Mouse (Mus musculus): ENCODE results near the gene Arhgef25. TPM values are rescaled to one million over a fixed set of nuclear protein-coding genes. Genes with fewer than 3 reads are reported as not detected.
"Not testable (repeated sequence)": the region's sequence is repeated elsewhere in the genome, so short reads cannot be mapped to it uniquely, and the experiment has no call there.

The Arhgef25 gene
- polyA plus RNA-seq, 1 experiment from 2014 or later = 14.3 TPM

DNA sequence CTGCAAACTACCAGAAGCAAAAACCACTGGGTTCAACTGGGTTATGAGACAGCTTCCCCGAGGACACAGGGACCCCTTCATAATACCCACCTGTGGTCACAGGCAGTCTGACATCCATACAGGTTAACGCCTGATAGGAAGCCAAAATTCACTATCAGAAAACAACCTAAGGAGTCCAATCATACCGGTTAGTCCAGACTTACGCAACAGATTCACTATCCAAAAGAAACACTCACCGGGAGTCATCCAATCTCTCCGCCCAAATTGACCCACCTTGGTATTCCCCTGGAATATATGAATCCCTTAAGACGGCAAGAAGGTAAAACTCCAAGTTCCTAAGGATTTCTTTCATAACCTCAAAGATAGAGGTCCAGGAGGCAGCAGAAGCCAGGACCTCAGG lies 45.3 kb downstream of the Arhgef25 start:
- Histone ChIP-seq H3K9ac (no peak overlapping the region), H3K36me3 (no peaks in the 10 kb centered on the region), H3K27me3 (replicated peaks) (0 out of 2 replicates have a peak, but pooled peaks cover 7% of the 10 kb centered on the region), H3K4me1 (no peaks in the 10 kb centered on the region; the same call in 1 of the 2 replicates), H3K27ac (no peak overlapping the region), H3K9me3 (replicated peaks) (0 out of 2 replicates have a peak, but pooled peaks cover 5% of the 10 kb centered on the region), H3K4me3 (no peak overlapping the region), H3K4me2 (no peak overlapping the region)
- WGBS (ENCODE audit: insufficient replicate concordance) = 67% methylated on average over 7 of the region's 7 CpGs
- no peak for ATAC-seq

DNA sequence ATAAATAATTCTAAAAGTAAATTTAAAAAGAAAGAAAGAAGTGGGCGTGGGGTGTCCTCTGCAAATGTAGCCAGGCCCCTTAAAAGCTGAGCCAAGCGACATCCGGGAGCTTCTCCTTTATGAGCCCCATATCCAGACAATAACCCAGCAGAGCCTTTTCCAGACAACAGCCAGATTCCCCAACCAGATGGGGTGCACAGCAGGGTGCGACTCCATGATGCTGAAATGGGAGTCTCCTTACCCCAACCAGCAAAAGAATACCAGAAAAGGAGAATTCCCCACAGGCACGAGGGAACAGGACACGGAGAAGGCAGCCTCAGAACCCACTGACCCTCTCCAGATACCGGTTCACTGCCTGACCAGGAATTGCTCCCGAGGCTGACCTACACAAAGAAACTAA lies 46.7 kb downstream of the Arhgef25 start:
- Histone ChIP-seq H3K9me3 (replicated peaks) (0 out of 2 replicates have a peak, but pooled peaks cover 8% of the 10 kb centered on the region), H3K27me3 (replicated peaks) (0 out of 2 replicates have a peak, but pooled peaks cover 7% of the 10 kb centered on the region), H3K4me1 (peaks cover 11% of the 10 kb centered on the region; the same call in 1 of the 2 replicates), H3K36me3 (no peaks in the 10 kb centered on the region), H3K27ac (no peak overlapping the region), H3K4me2 (no peak overlapping the region), H3K4me3 (no peak overlapping the region), H3K9ac (no peak overlapping the region)
- no peak for ATAC-seq
- WGBS (ENCODE audit: insufficient replicate concordance) = 75% methylated on average over 8 of the region's 8 CpGs

DNA sequence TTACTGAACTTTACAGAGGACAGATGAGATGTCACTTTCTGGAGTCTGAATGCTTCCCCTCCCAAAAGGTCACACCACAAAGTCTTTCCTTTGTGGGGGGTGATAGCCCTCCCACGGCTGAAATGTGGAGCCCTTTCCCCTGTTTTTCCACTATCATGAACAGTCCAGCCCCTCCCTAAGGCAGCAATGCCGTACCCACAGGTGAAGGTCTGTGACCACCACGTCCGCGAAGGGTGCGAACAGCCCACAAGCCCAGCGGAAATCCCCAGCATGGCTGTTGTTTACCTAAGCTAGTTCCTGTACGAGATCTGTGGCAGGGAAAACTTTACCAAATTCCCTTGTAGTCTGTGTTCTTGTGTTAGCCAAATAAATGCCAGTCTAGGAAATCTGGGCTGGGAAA lies 48.4 kb downstream of the Arhgef25 start:
- Histone ChIP-seq H3K4me2 (no peak overlapping the region), H3K27me3 (replicated peaks) (0 out of 2 replicates have a peak, but pooled peaks cover 7% of the 10 kb centered on the region), H3K27ac (no peak overlapping the region), H3K9ac (no peak overlapping the region), H3K9me3 (replicated peaks) (0 out of 2 replicates have a peak, but pooled peaks cover 8% of the 10 kb centered on the region), H3K36me3 (no peaks in the 10 kb centered on the region), H3K4me1 (peaks cover 26% of the 10 kb centered on the region), H3K4me3 (no peak overlapping the region)
- no peak for ATAC-seq
- WGBS (ENCODE audit: insufficient replicate concordance) = 51% methylated on average over 8 of the region's 8 CpGs

- H3K27ac ChIP-seq = no peak overlapping the region
- 70% methylated on average over 11 of the region's 11 CpGs for WGBS (ENCODE audit: insufficient replicate concordance)
- 0 out of 2 replicates have a peak, but pooled peaks cover 7% of the 10 kb centered on the region for H3K27me3 ChIP-seq (replicated peaks)
- H3K9me3 ChIP-seq (replicated peaks) = 0 out of 2 replicates have a peak, but pooled peaks cover 8% of the 10 kb centered on the region
- H3K9ac ChIP-seq = no peak overlapping the region
- H3K4me3 ChIP-seq = no peak overlapping the region
- no peak for ATAC-seq
- H3K36me3 ChIP-seq = no peaks in the 10 kb centered on the region
- H3K4me2 ChIP-seq = no peak overlapping the region
- peaks cover 32% of the 10 kb centered on the region for H3K4me1 ChIP-seq
Measured at GRCm38 (mm10) chr10:127140971-127141370, 48.9 kb downstream of the Arhgef25 start.

- H3K9ac ChIP-seq = no peak overlapping the region
- 0 out of 2 replicates have a peak, but pooled peaks cover 8% of the 10 kb centered on the region for H3K9me3 ChIP-seq (replicated peaks)
- peaks cover 48% of the 10 kb centered on the region for H3K4me1 ChIP-seq
- WGBS (ENCODE audit: insufficient replicate concordance) = 72% methylated on average over 18 of the region's 18 CpGs
- no peak overlapping the region for H3K4me3 ChIP-seq
- H3K27me3 ChIP-seq (replicated peaks) = no peaks in the 10 kb centered on the region
- ATAC-seq = no peak
- H3K4me2 ChIP-seq = no peak overlapping the region
- H3K27ac ChIP-seq = peak overlapping the region; percentile 31; the same call in 1 of the 2 replicates
- H3K36me3 ChIP-seq = no peaks in the 10 kb centered on the region
Measured at GRCm38 (mm10) chr10:127138328-127139141, 51.3 kb downstream of the Arhgef25 start.

- Histone ChIP-seq H3K9ac (no peak overlapping the region), H3K27me3 (replicated peaks) (no peaks in the 10 kb centered on the region), H3K9me3 (replicated peaks) (0 out of 2 replicates have a peak, but pooled peaks cover 5% of the 10 kb centered on the region), H3K4me2 (no peak overlapping the region), H3K4me1 (peaks cover 48% of the 10 kb centered on the region), H3K27ac (no peak overlapping the region), H3K4me3 (no peak overlapping the region), H3K36me3 (no peaks in the 10 kb centered on the region)
- ATAC-seq = no peak
- 67% methylated on average over 3 of the region's 3 CpGs for WGBS (ENCODE audit: insufficient replicate concordance)
Measured at GRCm38 (mm10) chr10:127137896-127138295, 52.0 kb downstream of the Arhgef25 start.

GRCm38 (mm10) chr10:127136510-127136909 lies 53.4 kb downstream of the Arhgef25 start:
- Histone ChIP-seq H3K4me3 (no peak overlapping the region), H3K9ac (peak overlapping the region; percentile 52; the same call in 1 of the 2 replicates), H3K9me3 (replicated peaks) (0 out of 2 replicates have a peak, but pooled peaks cover 3% of the 10 kb centered on the region), H3K4me2 (peak overlapping the region; percentile 48; the same call in 1 of the 2 replicates), H3K36me3 (no peaks in the 10 kb centered on the region), H3K27me3 (replicated peaks) (no peaks in the 10 kb centered on the region), H3K4me1 (peaks cover 48% of the 10 kb centered on the region), H3K27ac (peak overlapping the region; percentile 83; the same call in 1 of the 2 replicates)
- ATAC-seq = no peak
- WGBS (ENCODE audit: insufficient replicate concordance) = 58% methylated on average over 4 of the region's 4 CpGs

DNA sequence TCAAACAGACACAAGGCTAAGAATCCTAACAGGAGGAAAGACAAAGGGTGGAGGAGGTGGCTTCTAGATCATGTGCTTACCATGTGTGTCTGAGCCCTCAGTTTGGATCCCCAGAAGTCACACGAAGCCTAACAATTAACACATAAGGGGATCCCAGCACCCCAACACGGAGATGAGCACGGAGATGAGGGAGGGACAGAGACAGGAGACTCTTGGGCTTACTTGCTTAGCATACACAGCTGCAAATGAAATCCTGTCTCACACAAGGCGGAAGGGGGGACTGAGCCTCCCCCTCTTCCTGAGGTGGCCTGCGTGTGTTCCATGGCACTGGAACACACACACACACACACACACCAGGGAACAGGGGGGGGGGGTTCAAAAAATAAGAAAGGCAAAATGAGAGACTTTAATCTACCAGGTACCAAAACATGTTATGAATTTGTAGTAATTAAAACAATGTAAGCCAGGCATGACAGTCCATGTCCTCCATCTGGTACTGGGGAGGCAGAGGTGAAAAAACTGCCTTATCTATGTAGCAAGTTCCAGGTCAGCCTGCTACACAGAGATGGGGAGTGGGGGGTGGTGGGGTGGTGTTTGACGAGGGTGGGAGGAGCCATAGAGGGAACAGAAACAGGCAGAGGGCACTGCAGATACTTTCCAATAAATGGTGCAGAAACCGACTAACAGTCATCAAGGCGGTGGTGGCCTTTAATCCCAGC lies 54.6 kb downstream of the Arhgef25 start:
- no peak overlapping the region for H3K4me3 ChIP-seq
- peaks cover 48% of the 10 kb centered on the region for H3K4me1 ChIP-seq
- peak overlapping the region; percentile 48 for H3K4me2 ChIP-seq
- no peaks in the 10 kb centered on the region for H3K27me3 ChIP-seq (replicated peaks)
- peak; percentile 90 for ATAC-seq
- H3K27ac ChIP-seq = peak overlapping the region; percentile 83
- peak overlapping the region; percentile 52; the same call in 1 of the 2 replicates for H3K9ac ChIP-seq
- 26% methylated on average over 8 of the region's 8 CpGs for WGBS (ENCODE audit: insufficient replicate concordance)
- H3K9me3 ChIP-seq (replicated peaks) = 0 out of 2 replicates have a peak, but pooled peaks cover 3% of the 10 kb centered on the region
- no peaks in the 10 kb centered on the region for H3K36me3 ChIP-seq

DNA sequence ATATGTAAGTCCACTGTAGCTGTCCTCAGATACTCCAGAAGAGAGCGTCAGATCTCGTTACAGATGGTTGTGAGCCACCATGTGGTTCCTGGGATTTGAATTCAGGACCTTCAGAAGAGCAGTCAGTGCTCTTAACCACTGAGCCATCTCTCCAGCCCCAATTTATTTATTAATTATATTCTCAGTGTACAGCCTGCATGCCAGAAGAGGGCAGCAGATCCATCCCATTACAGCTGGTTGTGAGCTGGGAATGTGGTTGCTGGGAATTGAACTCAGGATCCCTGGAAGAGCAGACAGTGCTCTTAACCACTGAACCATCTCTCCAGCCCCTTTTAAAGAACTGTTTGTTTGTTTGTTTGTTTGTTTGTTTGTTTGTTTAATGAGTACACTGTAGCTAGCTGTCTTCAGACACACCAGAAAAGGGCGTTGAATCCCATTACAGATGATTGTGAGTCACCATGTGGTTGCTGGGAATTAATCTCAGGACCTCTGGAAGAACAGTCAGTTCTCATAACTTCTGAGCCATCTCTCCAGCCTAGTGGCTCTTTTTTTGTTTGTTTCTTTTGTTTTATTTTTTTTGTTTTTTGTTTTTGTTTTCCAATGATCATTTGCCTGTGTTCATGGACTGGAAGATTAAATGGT lies 55.4 kb downstream of the Arhgef25 start:
- not testable (repeated sequence) for H3K9ac ChIP-seq; H3K9me3 ChIP-seq (replicated peaks); H3K27me3 ChIP-seq (replicated peaks); H3K4me3 ChIP-seq; H3K4me2 ChIP-seq; ATAC-seq; H3K36me3 ChIP-seq
- peaks cover 48% of the 10 kb centered on the region for H3K4me1 ChIP-seq
- WGBS (ENCODE audit: insufficient replicate concordance) = 73% methylated on average over 3 of the region's 3 CpGs
- peak overlapping the region; percentile 83; the same call in 1 of the 2 replicates for H3K27ac ChIP-seq
